Mouse (Mus musculus): ENCODE measurements around the gene Vmn1r4. TPM values are rescaled to one million over a fixed set of nuclear protein-coding genes. Genes with fewer than 3 reads are reported as not detected.

Vmn1r4 gene
- polyA plus RNA-seq, 1 experiment from 2014 or later, result 0.24 TPM

DNA sequence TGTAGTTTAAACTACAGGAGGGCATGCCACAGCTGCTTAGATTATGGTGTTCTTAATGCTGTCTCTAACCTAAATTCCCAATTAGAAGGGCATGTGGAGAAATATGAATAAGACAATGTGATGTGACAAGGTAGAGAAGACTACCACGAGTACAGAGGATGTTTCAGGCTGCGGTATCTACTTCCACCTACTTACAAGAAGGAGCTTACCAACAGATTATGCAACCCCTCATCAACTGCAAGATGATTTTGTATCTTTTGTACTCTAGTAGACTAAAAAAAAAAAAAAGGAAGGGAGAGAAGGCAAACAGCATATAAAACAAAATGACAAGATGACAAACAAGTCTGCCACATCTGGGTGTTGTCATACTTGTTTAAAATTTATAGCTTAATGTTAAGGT is 15.4 kb upstream of the Vmn1r4 start:
- H3K9ac ChIP-seq (ENCODE audit: low read depth, low read length), result no peak overlapping the region
- no peak overlapping the region for H3K4me3 ChIP-seq (ENCODE audit: low read length)
- H3K27me3 ChIP-seq (ENCODE audit: control insufficient read depth, insufficient read depth, low read length), result no peaks in the 10 kb centered on the region
- H3K4me2 ChIP-seq (replicated peaks; ENCODE audit: low read depth, low read length), result no peak overlapping the region
- WGBS, result 86% methylated on average over 2 of the region's 2 CpGs
- H3K9me3 ChIP-seq (ENCODE audit: control insufficient read depth, low read length), result no peaks in the 10 kb centered on the region
- H3K36me3 ChIP-seq (ENCODE audit: control insufficient read depth, insufficient read depth, low read length), result no peaks in the 10 kb centered on the region
- H3K27ac ChIP-seq (ENCODE audit: low read depth, low read length), result no peak overlapping the region
- H3K4me1 ChIP-seq (ENCODE audit: control insufficient read depth, insufficient read depth, low read length), result peaks cover 10% of the 10 kb centered on the region; the same call in 1 of the 2 replicates
- ATAC-seq (ENCODE audit: low FRiP score, low TSS enrichment), result no peak

DNA sequence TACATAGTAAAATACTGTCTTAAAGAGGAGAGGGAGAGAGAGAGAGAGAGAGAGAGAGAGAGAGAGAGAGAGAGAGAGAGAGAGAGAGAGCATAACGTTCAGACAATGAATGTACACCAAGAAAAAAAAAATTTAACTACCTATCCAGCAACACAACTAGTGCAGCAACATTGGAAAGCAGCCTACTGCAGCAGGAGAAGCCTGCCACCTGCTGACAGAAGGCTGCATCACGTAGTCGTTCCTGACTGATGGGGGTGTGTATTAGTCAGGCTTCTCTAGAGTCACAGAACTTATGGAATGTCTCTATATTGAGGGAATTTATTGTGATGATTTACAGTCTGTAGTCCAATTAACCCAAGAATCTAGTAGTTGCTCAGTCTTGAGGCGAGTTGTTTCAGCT is 14.9 kb upstream of the Vmn1r4 start:
- Histone ChIP-seq H3K27ac (ENCODE audit: low read depth, low read length) (no peak overlapping the region), H3K9me3 (ENCODE audit: control insufficient read depth, low read length) (no peaks in the 10 kb centered on the region), H3K27me3 (ENCODE audit: control insufficient read depth, insufficient read depth, low read length) (no peaks in the 10 kb centered on the region), H3K36me3 (ENCODE audit: control insufficient read depth, insufficient read depth, low read length) (no peaks in the 10 kb centered on the region), H3K9ac (ENCODE audit: low read depth, low read length) (no peak overlapping the region), H3K4me3 (ENCODE audit: low read length) (no peak overlapping the region), H3K4me1 (ENCODE audit: control insufficient read depth, insufficient read depth, low read length) (peaks cover 12% of the 10 kb centered on the region; the same call in 1 of the 2 replicates), H3K4me2 (replicated peaks; ENCODE audit: low read depth, low read length) (no peak overlapping the region)
- no peak for ATAC-seq (ENCODE audit: low FRiP score, low TSS enrichment)
- whole genome bisulfite sequencing, result 13% methylated on average over 4 of the region's 4 CpGs

GRCm38 (mm10) chr6:56910910-56911309 is 12.9 kb upstream of the Vmn1r4 start:
- 88% methylated on average over 2 of the region's 2 CpGs for WGBS
- Histone ChIP-seq H3K4me1 (ENCODE audit: control insufficient read depth, insufficient read depth, low read length) (peaks cover 7% of the 10 kb centered on the region; the same call in 1 of the 2 replicates), H3K27ac (ENCODE audit: low read depth, low read length) (no peak overlapping the region), H3K9ac (ENCODE audit: low read depth, low read length) (no peak overlapping the region), H3K27me3 (ENCODE audit: control insufficient read depth, insufficient read depth, low read length) (no peaks in the 10 kb centered on the region), H3K4me2 (replicated peaks; ENCODE audit: low read depth, low read length) (no peak overlapping the region), H3K36me3 (ENCODE audit: control insufficient read depth, insufficient read depth, low read length) (no peaks in the 10 kb centered on the region), H3K9me3 (ENCODE audit: control insufficient read depth, low read length) (no peaks in the 10 kb centered on the region), H3K4me3 (ENCODE audit: low read length) (no peak overlapping the region)
- ATAC-seq (ENCODE audit: low FRiP score, low TSS enrichment), result no peak

- H3K4me3 ChIP-seq (ENCODE audit: low read length), result no peak overlapping the region
- WGBS, result 50% methylated on average over 2 of the region's 2 CpGs
- no peaks in the 10 kb centered on the region for H3K9me3 ChIP-seq (ENCODE audit: control insufficient read depth, low read length)
- no peak overlapping the region for H3K9ac ChIP-seq (ENCODE audit: low read depth, low read length)
- no peaks in the 10 kb centered on the region for H3K36me3 ChIP-seq (ENCODE audit: control insufficient read depth, insufficient read depth, low read length)
- H3K4me1 ChIP-seq (ENCODE audit: control insufficient read depth, insufficient read depth, low read length), result peaks cover 12% of the 10 kb centered on the region
- H3K27me3 ChIP-seq (ENCODE audit: control insufficient read depth, insufficient read depth, low read length), result no peaks in the 10 kb centered on the region
- ATAC-seq (ENCODE audit: low FRiP score, low TSS enrichment), result no peak
- no peak overlapping the region for H3K27ac ChIP-seq (ENCODE audit: low read depth, low read length)
- H3K4me2 ChIP-seq (replicated peaks; ENCODE audit: low read depth, low read length), result no peak overlapping the region
Measured at GRCm38 (mm10) chr6:56913092-56913858, 10.5 kb upstream of the Vmn1r4 start.

- 69% methylated on average over 2 of the region's 2 CpGs for WGBS
Measured at GRCm38 (mm10) chr6:56916279-56916678, 7.5 kb upstream of the Vmn1r4 start.

GRCm38 (mm10) chr6:56917578-56918368 is 6.0 kb upstream of the Vmn1r4 start:
- Histone ChIP-seq H3K4me2 (replicated peaks; ENCODE audit: low read depth, low read length) (no peak overlapping the region), H3K36me3 (ENCODE audit: control insufficient read depth, insufficient read depth, low read length) (no peaks in the 10 kb centered on the region), H3K4me1 (ENCODE audit: control insufficient read depth, insufficient read depth, low read length) (peaks cover 27% of the 10 kb centered on the region), H3K9ac (ENCODE audit: low read depth, low read length) (no peak overlapping the region), H3K27me3 (ENCODE audit: control insufficient read depth, insufficient read depth, low read length) (no peaks in the 10 kb centered on the region), H3K9me3 (ENCODE audit: control insufficient read depth, low read length) (no peaks in the 10 kb centered on the region), H3K27ac (ENCODE audit: low read depth, low read length) (no peak overlapping the region), H3K4me3 (ENCODE audit: low read length) (no peak overlapping the region)
- WGBS, result 66% methylated on average over 12 of the region's 12 CpGs
- no peak for ATAC-seq (ENCODE audit: low FRiP score, low TSS enrichment)

More at GRCm38 (mm10) chr6:56916279-56916678, 7.5 kb upstream of the Vmn1r4 start:
- Histone ChIP-seq H3K27me3 (ENCODE audit: control insufficient read depth, insufficient read depth, low read length) (no peaks in the 10 kb centered on the region), H3K4me2 (replicated peaks; ENCODE audit: low read depth, low read length) (no peak overlapping the region), H3K9ac (ENCODE audit: low read depth, low read length) (no peak overlapping the region), H3K4me1 (ENCODE audit: control insufficient read depth, insufficient read depth, low read length) (peaks cover 24% of the 10 kb centered on the region), H3K4me3 (ENCODE audit: low read length) (no peak overlapping the region), H3K27ac (ENCODE audit: low read depth, low read length) (no peak overlapping the region), H3K9me3 (ENCODE audit: control insufficient read depth, low read length) (no peaks in the 10 kb centered on the region), H3K36me3 (ENCODE audit: control insufficient read depth, insufficient read depth, low read length) (no peaks in the 10 kb centered on the region)
- no peak for ATAC-seq (ENCODE audit: low FRiP score, low TSS enrichment)

DNA sequence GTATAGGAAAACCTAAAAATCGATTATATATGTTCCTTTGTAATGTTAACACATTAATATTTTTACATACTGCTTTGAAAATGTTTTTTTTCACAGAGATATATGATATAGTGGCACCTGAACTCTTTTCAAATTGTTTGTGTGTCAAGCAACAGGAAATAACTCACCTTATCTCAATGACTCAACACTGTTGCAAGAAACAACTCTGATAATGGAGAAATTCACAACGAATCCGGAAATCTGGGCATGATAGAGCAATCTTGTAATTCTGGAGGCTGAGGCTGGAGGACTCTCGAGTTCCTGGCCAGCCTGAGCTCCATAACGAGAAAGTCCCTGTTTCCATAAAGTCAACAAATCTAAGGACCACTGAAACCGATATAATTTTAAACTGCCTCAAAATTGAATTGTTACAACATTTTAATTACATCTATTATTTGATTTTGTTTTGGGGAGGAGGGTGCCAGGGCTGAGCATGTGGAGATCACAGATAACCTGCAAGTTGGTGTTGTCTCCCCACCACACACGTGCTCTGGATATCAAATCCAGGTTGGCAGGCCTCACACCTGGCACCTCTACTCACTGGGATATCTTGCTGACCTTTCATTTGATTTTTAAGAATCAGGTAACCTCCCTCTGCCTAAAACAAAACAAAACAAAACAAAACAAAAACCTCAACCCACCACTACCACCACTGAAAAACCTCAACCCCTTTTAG is 4.3 kb upstream of the Vmn1r4 start:
- no peaks in the 10 kb centered on the region for H3K9me3 ChIP-seq (ENCODE audit: control insufficient read depth, low read length)
- ATAC-seq (ENCODE audit: low FRiP score, low TSS enrichment), result no peak
- H3K27ac ChIP-seq (ENCODE audit: low read depth, low read length), result no peak overlapping the region
- no peak overlapping the region for H3K9ac ChIP-seq (ENCODE audit: low read depth, low read length)
- no peaks in the 10 kb centered on the region for H3K36me3 ChIP-seq (ENCODE audit: control insufficient read depth, insufficient read depth, low read length)
- H3K27me3 ChIP-seq (ENCODE audit: control insufficient read depth, insufficient read depth, low read length), result no peaks in the 10 kb centered on the region
- H3K4me2 ChIP-seq (replicated peaks; ENCODE audit: low read depth, low read length), result no peak overlapping the region
- H3K4me3 ChIP-seq (ENCODE audit: low read length), result no peak overlapping the region
- peaks cover 20% of the 10 kb centered on the region for H3K4me1 ChIP-seq (ENCODE audit: control insufficient read depth, insufficient read depth, low read length)
- WGBS, result 82% methylated on average over 7 of the region's 7 CpGs

- Histone ChIP-seq H3K4me1 (ENCODE audit: control insufficient read depth, insufficient read depth, low read length) (peaks cover 20% of the 10 kb centered on the region), H3K4me3 (ENCODE audit: low read length) (no peak overlapping the region), H3K27me3 (ENCODE audit: control insufficient read depth, insufficient read depth, low read length) (no peaks in the 10 kb centered on the region), H3K27ac (ENCODE audit: low read depth, low read length) (no peak overlapping the region), H3K9ac (ENCODE audit: low read depth, low read length) (no peak overlapping the region), H3K4me2 (replicated peaks; ENCODE audit: low read depth, low read length) (no peak overlapping the region), H3K36me3 (ENCODE audit: control insufficient read depth, insufficient read depth, low read length) (no peaks in the 10 kb centered on the region), H3K9me3 (ENCODE audit: control insufficient read depth, low read length) (no peaks in the 10 kb centered on the region)
- 61% methylated on average over 12 of the region's 12 CpGs for WGBS
- ATAC-seq (ENCODE audit: low FRiP score, low TSS enrichment), result no peak
Measured at GRCm38 (mm10) chr6:56920222-56921092, 3.4 kb upstream of the Vmn1r4 start.

Data from kidney, embryonic 14.5 days (tissue).